Mouse (Mus musculus): Measurements from ENCODE around the gene Mest.

The Mest gene

GRCm38 (mm10) chr6:30711365-30711763, 12.0 kb upstream of the Mest start:
- no peak overlapping the region for H3K4me3 ChIP-seq (replicated peaks; ENCODE audit: low read length)
- no peaks in the 10 kb centered on the region for H3K9me3 ChIP-seq (ENCODE audit: low read length)
- TF ChIP-seq CTCF (conservative IDR thresholded peaks at IDR 0.05; ENCODE audit: low read length) (no peak), POU5F1 (IDR thresholded peaks at IDR 0.05; ENCODE audit: borderline replicate concordance, low read length) (no peak), NANOG (IDR thresholded peaks at IDR 0.05; ENCODE audit: borderline replicate concordance, low read length) (no peak)
- no peaks in the 10 kb centered on the region for H3K36me3 ChIP-seq (ENCODE audit: insufficient read depth, low read length)
- peaks cover 3% of the 10 kb centered on the region; the same call in 1 of the 2 replicates for H3K27me3 ChIP-seq (ENCODE audit: insufficient read depth, low read length)
- H3K4me1 ChIP-seq (replicated peaks; ENCODE audit: low read depth, low read length) = 0 out of 2 replicates have a peak, but pooled peaks cover 2% of the 10 kb centered on the region

GRCm38 (mm10) chr6:30712484-30712883, 10.9 kb upstream of the Mest start:
- TF ChIP-seq POU5F1 (IDR thresholded peaks at IDR 0.05; ENCODE audit: borderline replicate concordance, low read length) = no peak
- no peak for TF ChIP-seq NANOG (IDR thresholded peaks at IDR 0.05; ENCODE audit: borderline replicate concordance, low read length)
- no peak for TF ChIP-seq CTCF (conservative IDR thresholded peaks at IDR 0.05; ENCODE audit: low read length)
- Histone ChIP-seq H3K27me3 (ENCODE audit: insufficient read depth, low read length) (peaks cover 3% of the 10 kb centered on the region; the same call in 1 of the 2 replicates), H3K4me1 (replicated peaks; ENCODE audit: low read depth, low read length) (0 out of 2 replicates have a peak, but pooled peaks cover 2% of the 10 kb centered on the region), H3K36me3 (ENCODE audit: insufficient read depth, low read length) (no peaks in the 10 kb centered on the region), H3K4me3 (replicated peaks; ENCODE audit: low read length) (no peak overlapping the region), H3K9me3 (ENCODE audit: low read length) (no peaks in the 10 kb centered on the region)

GRCm38 (mm10) chr6:30713455-30713854, 9.9 kb upstream of the Mest start:
- TF ChIP-seq NANOG (IDR thresholded peaks at IDR 0.05; ENCODE audit: borderline replicate concordance, low read length) (no peak), CTCF (conservative IDR thresholded peaks at IDR 0.05; ENCODE audit: low read length) (no peak), POU5F1 (IDR thresholded peaks at IDR 0.05; ENCODE audit: borderline replicate concordance, low read length) (no peak)
- Histone ChIP-seq H3K36me3 (ENCODE audit: insufficient read depth, low read length) (no peaks in the 10 kb centered on the region), H3K27me3 (ENCODE audit: insufficient read depth, low read length) (peaks cover 5% of the 10 kb centered on the region; the same call in 1 of the 2 replicates), H3K9me3 (ENCODE audit: low read length) (no peaks in the 10 kb centered on the region), H3K4me3 (replicated peaks; ENCODE audit: low read length) (no peak overlapping the region), H3K4me1 (replicated peaks; ENCODE audit: low read depth, low read length) (0 out of 2 replicates have a peak, but pooled peaks cover 2% of the 10 kb centered on the region)

GRCm38 (mm10) chr6:30713896-30714295, 9.5 kb upstream of the Mest start:
- no peaks in the 10 kb centered on the region for H3K9me3 ChIP-seq (ENCODE audit: low read length)
- H3K27me3 ChIP-seq (ENCODE audit: insufficient read depth, low read length) = peaks cover 5% of the 10 kb centered on the region; the same call in 1 of the 2 replicates
- 0 out of 2 replicates have a peak, but pooled peaks cover 2% of the 10 kb centered on the region for H3K4me1 ChIP-seq (replicated peaks; ENCODE audit: low read depth, low read length)
- no peak overlapping the region for H3K4me3 ChIP-seq (replicated peaks; ENCODE audit: low read length)
- no peaks in the 10 kb centered on the region for H3K36me3 ChIP-seq (ENCODE audit: insufficient read depth, low read length)
- no peak for TF ChIP-seq NANOG (IDR thresholded peaks at IDR 0.05; ENCODE audit: borderline replicate concordance, low read length)
- no peak for TF ChIP-seq CTCF (conservative IDR thresholded peaks at IDR 0.05; ENCODE audit: low read length)
- no peak for TF ChIP-seq POU5F1 (IDR thresholded peaks at IDR 0.05; ENCODE audit: borderline replicate concordance, low read length)

GRCm38 (mm10) chr6:30714891-30715471, 8.4 kb upstream of the Mest start:
- Histone ChIP-seq H3K4me1 (replicated peaks; ENCODE audit: low read depth, low read length) (0 out of 2 replicates have a peak, but pooled peaks cover 2% of the 10 kb centered on the region), H3K9me3 (ENCODE audit: low read length) (no peaks in the 10 kb centered on the region), H3K36me3 (ENCODE audit: insufficient read depth, low read length) (no peaks in the 10 kb centered on the region), H3K27me3 (ENCODE audit: insufficient read depth, low read length) (peaks cover 5% of the 10 kb centered on the region; the same call in 1 of the 2 replicates), H3K4me3 (replicated peaks; ENCODE audit: low read length) (no peak overlapping the region)
- TF ChIP-seq NANOG (IDR thresholded peaks at IDR 0.05; ENCODE audit: borderline replicate concordance, low read length) (no peak), CTCF (conservative IDR thresholded peaks at IDR 0.05; ENCODE audit: low read length) (no peak), POU5F1 (IDR thresholded peaks at IDR 0.05; ENCODE audit: borderline replicate concordance, low read length) (no peak)

GRCm38 (mm10) chr6:30716796-30717195, 6.6 kb upstream of the Mest start:
- 0 out of 2 replicates have a peak, but pooled peaks cover 2% of the 10 kb centered on the region for H3K4me1 ChIP-seq (replicated peaks; ENCODE audit: low read depth, low read length)
- no peaks in the 10 kb centered on the region for H3K9me3 ChIP-seq (ENCODE audit: low read length)
- no peaks in the 10 kb centered on the region for H3K36me3 ChIP-seq (ENCODE audit: insufficient read depth, low read length)
- TF ChIP-seq NANOG (IDR thresholded peaks at IDR 0.05; ENCODE audit: borderline replicate concordance, low read length) = no peak
- TF ChIP-seq POU5F1 (IDR thresholded peaks at IDR 0.05; ENCODE audit: borderline replicate concordance, low read length) = no peak
- TF ChIP-seq CTCF (conservative IDR thresholded peaks at IDR 0.05; ENCODE audit: low read length) = no peak
- 0 out of 2 replicates have a peak, but pooled peaks cover 5% of the 10 kb centered on the region for H3K27me3 ChIP-seq (ENCODE audit: insufficient read depth, low read length)
- no peak overlapping the region for H3K4me3 ChIP-seq (replicated peaks; ENCODE audit: low read length)

GRCm38 (mm10) chr6:30722385-30723164, 772 bp upstream of the Mest start:
- Histone ChIP-seq H3K4me1 (replicated peaks; ENCODE audit: low read depth, low read length) (no peaks in the 10 kb centered on the region), H3K36me3 (ENCODE audit: insufficient read depth, low read length) (no peaks in the 10 kb centered on the region), H3K9me3 (ENCODE audit: low read length) (no peaks in the 10 kb centered on the region), H3K27me3 (ENCODE audit: insufficient read depth, low read length) (0 out of 2 replicates have a peak, but pooled peaks cover 5% of the 10 kb centered on the region), H3K4me3 (replicated peaks; ENCODE audit: low read length) (no peak overlapping the region)
- TF ChIP-seq POU5F1 (IDR thresholded peaks at IDR 0.05; ENCODE audit: borderline replicate concordance, low read length) (no peak), NANOG (IDR thresholded peaks at IDR 0.05; ENCODE audit: borderline replicate concordance, low read length) (no peak), CTCF (conservative IDR thresholded peaks at IDR 0.05; ENCODE audit: low read length) (no peak)

- TF ChIP-seq CTCF (conservative IDR thresholded peaks at IDR 0.05; ENCODE audit: low read length) (no peak), POU5F1 (IDR thresholded peaks at IDR 0.05; ENCODE audit: borderline replicate concordance, low read length) (no peak), NANOG (IDR thresholded peaks at IDR 0.05; ENCODE audit: borderline replicate concordance, low read length) (no peak)
- H3K4me1 ChIP-seq (replicated peaks; ENCODE audit: low read depth, low read length) = no peaks in the 10 kb centered on the region
- H3K9me3 ChIP-seq (ENCODE audit: low read length) = peaks cover 47% of the 10 kb centered on the region
- H3K36me3 ChIP-seq (ENCODE audit: insufficient read depth, low read length) = no peaks in the 10 kb centered on the region
- H3K27me3 ChIP-seq (ENCODE audit: insufficient read depth, low read length) = no peaks in the 10 kb centered on the region
- H3K4me3 ChIP-seq (replicated peaks; ENCODE audit: low read length) = no peak overlapping the region
These were observed 7.1 kb downstream of the Mest start for GRCm38 (mm10) chr6:30730301-30730971.
